Mouse (Mus musculus): ENCODE results near the gene Polr2j.

- TF ChIP-seq GATA1 (IDR thresholded peaks at IDR 0.05; ENCODE audit: borderline replicate concordance, low read length): no peak
- TF ChIP-seq CTCF (IDR thresholded peaks at IDR 0.05; ENCODE audit: low read depth, low read length): no peak
- TF ChIP-seq TAL1 (conservative IDR thresholded peaks at IDR 0.05; ENCODE audit: low read depth, low read length): peak; percentile 34; the same call in 1 of the 2 replicates
Measured at GRCm38 (mm10) chr5:136144606-136145430, 28.4 kb downstream of the Polr2j start.
